Mouse (Mus musculus) myocyte (in vitro differentiated cells): ENCODE measurements around the gene Mlxip. TPM values are rescaled to one million over a fixed set of nuclear protein-coding genes. Genes with fewer than 3 reads are reported as not detected.

ENCODE experiments used
- H3K27me3 ChIP-seq: one replicate; pipeline ENCODE4 v1.6.1; 2011; ENCODE audit not compliant: control insufficient read depth, insufficient read depth, insufficient read length
- H3K36me3 ChIP-seq: one replicate; pipeline ENCODE4 v1.6.1; 2011; ENCODE audit not compliant: control insufficient read depth, insufficient read depth
- H3K4me2 ChIP-seq: one replicate; pipeline ENCODE4 v1.6.1; 2011; ENCODE audit warnings: low read depth, control low read depth
- H3K4me3 ChIP-seq: one replicate; pipeline ENCODE4 v1.5.1; 2011; ENCODE audit warnings: mild to moderate bottlenecking, control low read depth, moderate library complexity
- H3K79me2 ChIP-seq: one replicate; pipeline ENCODE4 v1.6.1; 2011; ENCODE audit not compliant: control insufficient read depth, insufficient read depth
- H3ac ChIP-seq: one replicate; pipeline ENCODE4 v1.6.1; 2011; ENCODE audit not compliant: control insufficient read depth, insufficient read length
- CEBPB ChIP-seq: IDR thresholded peaks from 2 replicates; pipeline ENCODE4 v1.6.1; 2011; ENCODE audit warnings: mild to moderate bottlenecking, moderate library complexity; ENCODE audit not compliant: poor library complexity, insufficient read depth, severe bottlenecking
- E2F4 ChIP-seq: IDR thresholded peaks from one replicate; pipeline ENCODE4 v1.6.1; 2011; ENCODE audit warnings: mild to moderate bottlenecking, control low read depth, moderate library complexity; ENCODE audit not compliant: insufficient read depth
- MAX ChIP-seq: IDR thresholded peaks from one replicate; pipeline ENCODE4 v1.6.1; 2011; ENCODE audit warnings: low read depth, mild to moderate bottlenecking, control low read depth
- MYOD1 ChIP-seq, 3 experiments: IDR thresholded peaks; one replicate each; pipeline ENCODE4 v1.6.1; 2011; ENCODE audit warnings: control low read depth in 2 of 3, low read depth in 2 of 3, mild to moderate bottlenecking in 2 of 3, moderate library complexity in 1 of 3; ENCODE audit not compliant: insufficient read length in 2 of 3, control insufficient read depth in 1 of 3
- MYOG ChIP-seq, 3 experiments: IDR thresholded peaks; one replicate each; pipeline ENCODE4 v1.6.1; 2011; ENCODE audit warnings: control low read depth in 2 of 3, low read depth in 2 of 3, mild to moderate bottlenecking in 2 of 3; ENCODE audit not compliant: insufficient read length in 2 of 3, control insufficient read depth in 1 of 3, insufficient read depth in 1 of 3
- POLR2A ChIP-seq: IDR thresholded peaks from one replicate; pipeline ENCODE4 v1.6.1; 2011; ENCODE audit warnings: low read depth, mild to moderate bottlenecking, control low read depth, moderate library complexity; ENCODE audit not compliant: insufficient read length
- POLR2AphosphoS2 ChIP-seq: IDR thresholded peaks from one replicate; pipeline ENCODE4 v1.6.1; 2011; ENCODE audit warnings: low read depth, control low read depth; ENCODE audit not compliant: insufficient read length
- REST ChIP-seq: IDR thresholded peaks from one replicate; pipeline ENCODE4 v1.6.1; 2011; ENCODE audit warnings: mild to moderate bottlenecking, control low read depth, moderate library complexity; ENCODE audit not compliant: insufficient read depth, insufficient read length
- SRF ChIP-seq: IDR thresholded peaks from one replicate; pipeline ENCODE4 v1.6.1; 2011; ENCODE audit warnings: low read depth; ENCODE audit not compliant: control insufficient read depth, insufficient read length
- TCF12 ChIP-seq: IDR thresholded peaks from one replicate; pipeline ENCODE4 v1.6.1; 2011; ENCODE audit warnings: mild to moderate bottlenecking, control low read depth; ENCODE audit not compliant: poor library complexity, insufficient read depth, severe bottlenecking
- TCF3 ChIP-seq: IDR thresholded peaks from one replicate; pipeline ENCODE4 v1.6.1; 2011; ENCODE audit warnings: low read depth, control low read depth; ENCODE audit not compliant: insufficient read length
- USF1 ChIP-seq: IDR thresholded peaks from one replicate; pipeline ENCODE4 v1.6.1; 2011; ENCODE audit warnings: low read depth, mild to moderate bottlenecking, control low read depth, moderate library complexity
- polyA plus RNA-seq: library from polyadenylated mRNA; unstranded; fragments of >200 nt; fragmentation: generic; extraction: Trizol; gene quantifications from one replicate; pipeline ENCODE4 v1.2.1, GENCODE M21; 2012; ENCODE audit warnings: missing spikeins

Gene Mlxip
- polyA plus RNA-seq, 1 experiment, result 6.0 TPM

- Histone ChIP-seq H3K4me2 (no peak overlapping the region), H3K36me3 (peaks cover 5% of the 10 kb centered on the region), H3K4me3 (no peak overlapping the region), H3ac (no peak overlapping the region), H3K27me3 (no peaks in the 10 kb centered on the region), H3K79me2 (no peaks in the 10 kb centered on the region)
- TF ChIP-seq CEBPB (no peak), MYOG (IDR thresholded peaks at IDR 0.05; ENCODE audit: control insufficient read depth in 1 of 3, insufficient read depth in 1 of 3, insufficient read length in 2 of 3, low read depth in 2 of 3) (peak in 2 of 3 experiments; percentile 61 to 66), MYOD1 (IDR thresholded peaks at IDR 0.05; ENCODE audit: control insufficient read depth in 1 of 3, insufficient read length in 2 of 3, low read depth in 2 of 3) (peak; percentile 2 to 56 (median 56)), POLR2A (no peak), MAX (no peak)
Observed at GRCm38 (mm10) chr5:123364302-123364971, 30.2 kb upstream of the Mlxip start.

- H3K4me2 ChIP-seq, result no peak overlapping the region
- H3K36me3 ChIP-seq, result no peaks in the 10 kb centered on the region
- no peak for TF ChIP-seq POLR2AphosphoS2
- no peak for TF ChIP-seq MYOG (IDR thresholded peaks at IDR 0.05; ENCODE audit: control insufficient read depth in 1 of 3, insufficient read depth in 1 of 3, insufficient read length in 2 of 3, low read depth in 2 of 3)
- no peak for TF ChIP-seq REST
- no peak for TF ChIP-seq MAX
- no peak for TF ChIP-seq TCF12
- no peak for TF ChIP-seq MYOD1 (IDR thresholded peaks at IDR 0.05; ENCODE audit: control insufficient read depth in 1 of 3, insufficient read length in 2 of 3, low read depth in 2 of 3)
- no peak for TF ChIP-seq POLR2A
- TF ChIP-seq SRF, result no peak
- TF ChIP-seq USF1, result no peak
- no peak for TF ChIP-seq CEBPB
- no peak for TF ChIP-seq E2F4
- TF ChIP-seq TCF3, result no peak
- H3K79me2 ChIP-seq, result no peaks in the 10 kb centered on the region
- no peaks in the 10 kb centered on the region for H3K27me3 ChIP-seq
- H3K4me3 ChIP-seq, result no peak overlapping the region
- H3ac ChIP-seq, result no peak overlapping the region
Observed at GRCm38 (mm10) chr5:123368869-123369488, 25.6 kb upstream of the Mlxip start.

- H3K36me3 ChIP-seq, result no peaks in the 10 kb centered on the region
- no peak overlapping the region for H3K4me3 ChIP-seq
- no peak for TF ChIP-seq USF1
- TF ChIP-seq REST, result no peak
- TF ChIP-seq TCF3, result no peak
- TF ChIP-seq SRF, result no peak
- no peak for TF ChIP-seq MYOG (IDR thresholded peaks at IDR 0.05; ENCODE audit: control insufficient read depth in 1 of 3, insufficient read depth in 1 of 3, insufficient read length in 2 of 3, low read depth in 2 of 3)
- TF ChIP-seq CEBPB, result no peak
- no peak for TF ChIP-seq MYOD1 (IDR thresholded peaks at IDR 0.05; ENCODE audit: control insufficient read depth in 1 of 3, insufficient read length in 2 of 3, low read depth in 2 of 3)
- TF ChIP-seq E2F4, result no peak
- TF ChIP-seq MAX, result no peak
- TF ChIP-seq POLR2AphosphoS2, result no peak
- TF ChIP-seq POLR2A, result no peak
- TF ChIP-seq TCF12, result no peak
- no peak overlapping the region for H3K4me2 ChIP-seq
- no peak overlapping the region for H3ac ChIP-seq
- H3K79me2 ChIP-seq, result no peaks in the 10 kb centered on the region
- H3K27me3 ChIP-seq, result no peaks in the 10 kb centered on the region
Observed at GRCm38 (mm10) chr5:123370049-123370448, 24.5 kb upstream of the Mlxip start.

GRCm38 (mm10) chr5:123375262-123375661 lies 19.3 kb upstream of the Mlxip start:
- no peaks in the 10 kb centered on the region for H3K36me3 ChIP-seq
- H3ac ChIP-seq, result no peak overlapping the region
- TF ChIP-seq SRF (no peak), E2F4 (no peak), MYOG (IDR thresholded peaks at IDR 0.05; ENCODE audit: control insufficient read depth in 1 of 3, insufficient read depth in 1 of 3, insufficient read length in 2 of 3, low read depth in 2 of 3) (no peak), TCF3 (no peak), CEBPB (no peak), POLR2A (no peak), REST (no peak), TCF12 (no peak), MAX (no peak), MYOD1 (IDR thresholded peaks at IDR 0.05; ENCODE audit: control insufficient read depth in 1 of 3, insufficient read length in 2 of 3, low read depth in 2 of 3) (no peak), USF1 (no peak), POLR2AphosphoS2 (no peak)
- no peaks in the 10 kb centered on the region for H3K27me3 ChIP-seq
- no peak overlapping the region for H3K4me3 ChIP-seq
- no peak overlapping the region for H3K4me2 ChIP-seq
- H3K79me2 ChIP-seq, result no peaks in the 10 kb centered on the region
